Mouse (Mus musculus) liver, embryonic 15.5 days (tissue): ENCODE data around the gene Gm7995. TPM values are rescaled to one million over a fixed set of nuclear protein-coding genes. Genes with fewer than 3 reads are reported as not detected.
"Not testable (repeated sequence)": the region's sequence is repeated elsewhere in the genome, so short reads cannot be mapped to it uniquely, and the experiment has no call there.

ENCODE experiments used
- ATAC-seq: fragments of 200-750 bp; cut with Nextera tagmentation; 2 replicates; pipeline ENCODE4 v1.8.0; 2017; ENCODE audit warnings: moderate number of reproducible peaks, mild to moderate bottlenecking, moderate library complexity; ENCODE audit not compliant: insufficient read depth
- H3K27ac ChIP-seq: fragments of 300-500 bp; sonication (generic); replicated peaks from 2 replicates; pipeline ENCODE4 v1.5.1; 2015; ENCODE audit warnings: mild to moderate bottlenecking, inconsistent platforms
- H3K27me3 ChIP-seq: fragments of 300-500 bp; sonication (generic); 2 replicates; pipeline ENCODE4 v1.6.1; 2015; ENCODE audit warnings: mild to moderate bottlenecking, inconsistent platforms
- H3K36me3 ChIP-seq: fragments of 300-500 bp; sonication (generic); replicated peaks from 2 replicates; pipeline ENCODE4 v1.6.1; 2015; ENCODE audit warnings: moderate library complexity, mild to moderate bottlenecking, inconsistent platforms
- H3K4me1 ChIP-seq: fragments of 300-500 bp; sonication (generic); replicated peaks from 2 replicates; pipeline ENCODE4 v1.6.1; 2015; ENCODE audit warnings: inconsistent platforms
- H3K4me2 ChIP-seq: fragments of 300-500 bp; sonication (generic); 2 replicates; pipeline ENCODE4 v1.6.1; 2015; ENCODE audit warnings: moderate library complexity, mild to moderate bottlenecking, inconsistent platforms
- H3K4me3 ChIP-seq: fragments of 300-500 bp; sonication (generic); replicated peaks from 2 replicates; pipeline ENCODE4 v1.5.1; 2015; ENCODE audit warnings: mild to moderate bottlenecking, inconsistent platforms
- H3K9ac ChIP-seq: fragments of 300-500 bp; sonication (generic); 2 replicates; pipeline ENCODE4 v1.6.1; 2015; ENCODE audit warnings: moderate library complexity, mild to moderate bottlenecking, inconsistent platforms
- H3K9me3 ChIP-seq: fragments of 300-500 bp; sonication (generic); replicated peaks from 2 replicates; pipeline ENCODE4 v1.6.1; 2016; ENCODE audit warnings: inconsistent platforms
- WGBS: fragments of 180-500 bp; shearing (Covaris S2); methylation state at CpG from one replicate; pipeline ENCODE4 v1.1.7; 2015; ENCODE audit warnings: mixed read lengths; ENCODE audit not compliant: insufficient replicate concordance; 5-methylcytosine and 5-hydroxymethylcytosine counted together
- microRNA-seq: library from miRNA; unstranded; fragments of <30 nt; microRNA quantifications from one replicate; pipeline ENCODE4, GENCODE M21; 2016
- polyA plus RNA-seq: library from polyadenylated mRNA; unstranded; fragments of >200 nt; fragmentation: Nextera tagmentation; extraction: Ambion mirVana; gene quantifications from 2 replicates; pipeline ENCODE4 v1.2.1, GENCODE M21; 2015

Gene Gm7995
- polyA plus RNA-seq = not detected in 2 replicates

GRCm38 (mm10) chr14:42309910-42310309 is at the start of gene Gm7995:
TSS of gene Gm7995 (plus strand) at chr14:42310210.
- not testable (repeated sequence) for ATAC-seq, H3K4me3 ChIP-seq, H3K27me3 ChIP-seq, H3K9ac ChIP-seq, H3K4me2 ChIP-seq, H3K27ac ChIP-seq, H3K36me3 ChIP-seq, H3K9me3 ChIP-seq, H3K4me1 ChIP-seq
- no CpG with 5 or more reads among the region's 1 CpGs for WGBS

GRCm38 (mm10) chr14:42297258-42297657 is 12.8 kb upstream of the Gm7995 start, which contains the start of gene Gm9611:
TSS of gene Gm9611 (minus strand) at chr14:42297358.
- not testable (repeated sequence) for H3K9me3 ChIP-seq, H3K4me1 ChIP-seq, H3K9ac ChIP-seq, H3K27me3 ChIP-seq, H3K27ac ChIP-seq, H3K4me3 ChIP-seq, H3K4me2 ChIP-seq, H3K36me3 ChIP-seq, ATAC-seq
- 55% methylated on average over 1 of the region's 3 CpGs for WGBS

Small RNA genes lying within 50 kb of the gene (microRNA-seq; reads per million reads assigned to microRNA genes)
- not detected for gene Gm25208
- gene Gm25892 = not detected

Other genes with a start within 250 kb of the Gm7995 start
- not detected in 2 replicates for gene Gm7951, start 192.8 kb upstream of the Gm7995 start, polyA plus RNA-seq
- gene Gm17027, start 147.6 kb upstream of the Gm7995 start, polyA plus RNA-seq = not detected in 2 replicates
- gene Gm3573, start 119.4 kb upstream of the Gm7995 start, polyA plus RNA-seq = not detected in 2 replicates
- not detected in 2 replicates for gene Gm17026, start 50.2 kb upstream of the Gm7995 start, polyA plus RNA-seq
- gene Gm9611, start 12.9 kb upstream of the Gm7995 start, polyA plus RNA-seq = not detected in 2 replicates
- gene Gm8005, start 129.5 kb downstream of the Gm7995 start, polyA plus RNA-seq = not detected in 2 replicates
- not detected in 2 replicates for gene Gm8011, start 153.7 kb downstream of the Gm7995 start, polyA plus RNA-seq
- not detected in 2 replicates for gene Gm8020, start 192.1 kb downstream of the Gm7995 start, polyA plus RNA-seq
- not detected in 2 replicates for gene Gm8024, start 214.1 kb downstream of the Gm7995 start, polyA plus RNA-seq